Mouse (Mus musculus): ENCODE measurements at regions not wholly inside any gene's neighbourhood (a gene's known extent, or its start where the extent isn't known, plus 50 kb on each side); places are given as distances from the start of the nearest gene placed in this dataset.

GRCm38 (mm10) chr19:14191820-14192219, 278.5 kb downstream of the Olfr1505 start:
- TF ChIP-seq POLR2A (IDR thresholded peaks at IDR 0.05; ENCODE audit: borderline replicate concordance, insufficient read depth, low read length) (no peak), CTCF (IDR thresholded peaks at IDR 0.05; ENCODE audit: borderline replicate concordance, insufficient read depth, low read depth, low read length) (no peak)
